Mouse (Mus musculus) MEL (cell line): Measurements from ENCODE around the gene Cntnap1. TPM values are rescaled to one million over a fixed set of nuclear protein-coding genes. Genes with fewer than 3 reads are reported as not detected.

Experiments
- DNase-seq: peaks from one replicate; pipeline ENCODE4 v3.0.0; 2011; ENCODE audit warnings: low read depth, low spot score
- H3K27ac ChIP-seq: 2 replicates; pipeline ENCODE4 v1.5.1; 2012; ENCODE audit warnings: low read depth, mild to moderate bottlenecking, control low read depth, low read length, moderate library complexity; ENCODE audit not compliant: control insufficient read depth
- H3K27me3 ChIP-seq, 2 experiments: fragments of 150-350 bp in 1 of 2; sonication (generic) in 1 of 2; 2 replicates each; pipeline ENCODE4 v1.6.1; 2012; ENCODE audit warnings: low read length in 2 of 2, mild to moderate bottlenecking in 2 of 2, improper control_type of control experiment in 1 of 2, moderate library complexity in 1 of 2; ENCODE audit not compliant: insufficient read depth in 2 of 2, control insufficient read depth in 1 of 2
- H3K36me3 ChIP-seq, 2 experiments: 2 replicates each; pipeline ENCODE4 v1.6.1; 2012 to 2014; ENCODE audit warnings: low read length in 2 of 2, improper control_type of control experiment in 1 of 2, inconsistent platforms in 1 of 2, mild to moderate bottlenecking in 1 of 2; ENCODE audit not compliant: insufficient read depth in 2 of 2, control insufficient read depth in 1 of 2
- H3K4me1 ChIP-seq, 2 experiments: fragments of 150-350 bp in 1 of 2; sonication (generic) in 1 of 2; 2 replicates each; pipeline ENCODE4 v1.6.1; 2012; ENCODE audit warnings: low read length in 2 of 2, improper control_type of control experiment in 1 of 2, mild to moderate bottlenecking in 1 of 2; ENCODE audit not compliant: insufficient read depth in 2 of 2, control insufficient read depth in 1 of 2
- H3K4me3 ChIP-seq, 2 experiments: fragments of 150-350 bp in 1 of 2; sonication (generic) in 1 of 2; 2 replicates each; pipeline ENCODE4 v1.5.1; 2012; ENCODE audit warnings: low read depth in 2 of 2, low read length in 2 of 2, mild to moderate bottlenecking in 2 of 2, moderate library complexity in 2 of 2, control low read depth in 1 of 2, improper control_type of control experiment in 1 of 2; ENCODE audit not compliant: control insufficient read depth in 1 of 2, insufficient read depth in 1 of 2
- H3K79me2 ChIP-seq: 2 replicates; pipeline ENCODE4 v1.6.1; 2012; ENCODE audit warnings: mild to moderate bottlenecking, low read length, moderate library complexity; ENCODE audit not compliant: control insufficient read depth, poor library complexity, insufficient read depth
- H3K9ac ChIP-seq: 2 replicates; pipeline ENCODE4 v1.6.1; 2012; ENCODE audit warnings: low read depth, mild to moderate bottlenecking, control low read depth, low read length, moderate library complexity; ENCODE audit not compliant: control insufficient read depth, poor library complexity, severe bottlenecking
- H3K9me3 ChIP-seq: fragments of 150-350 bp; sonication (generic); replicated peaks from 2 replicates; pipeline ENCODE4 v1.6.1; 2012; ENCODE audit warnings: mild to moderate bottlenecking, low read length, improper control_type of control experiment, moderate library complexity; ENCODE audit not compliant: insufficient read depth
- BHLHE40 ChIP-seq: IDR thresholded peaks from 2 replicates; pipeline ENCODE4 v1.6.1; 2012; ENCODE audit warnings: low read depth, mild to moderate bottlenecking, inconsistent platforms, low read length, improper control_type of control experiment, borderline replicate concordance
- CHD2 ChIP-seq: IDR thresholded peaks from 2 replicates; pipeline ENCODE4 v1.6.1; 2011; ENCODE audit warnings: low read length, improper control_type of control experiment
- E2F4 ChIP-seq: IDR thresholded peaks from 2 replicates; pipeline ENCODE4 v1.6.1; 2011; ENCODE audit warnings: low read depth, low read length, improper control_type of control experiment, borderline replicate concordance
- ELF1 ChIP-seq: IDR thresholded peaks from 2 replicates; pipeline ENCODE4 v1.6.1; 2014; ENCODE audit warnings: low read depth, mild to moderate bottlenecking, inconsistent platforms, low read length, improper control_type of control experiment, moderate library complexity
- EP300 ChIP-seq, 2 experiments: IDR thresholded peaks; 2 replicates each; pipeline ENCODE4 v1.6.1; 2011; ENCODE audit warnings: improper control_type of control experiment in 2 of 2, low read length in 2 of 2, low read depth in 1 of 2, mild to moderate bottlenecking in 1 of 2
- ETS1 ChIP-seq: IDR thresholded peaks from 2 replicates; pipeline ENCODE4 v1.6.1; 2012; ENCODE audit warnings: low read depth, mild to moderate bottlenecking, inconsistent platforms, low read length, improper control_type of control experiment, moderate library complexity
- GATA1 ChIP-seq: IDR thresholded peaks from 2 replicates; pipeline ENCODE4 v1.6.1; 2011; ENCODE audit warnings: low read depth, low read length, improper control_type of control experiment
- HCFC1 ChIP-seq: IDR thresholded peaks from 2 replicates; pipeline ENCODE4 v1.6.1; 2012; ENCODE audit warnings: low read depth, mild to moderate bottlenecking, inconsistent platforms, low read length, improper control_type of control experiment, moderate library complexity
- JUND ChIP-seq: IDR thresholded peaks from 2 replicates; pipeline ENCODE4 v1.6.1; 2011; ENCODE audit warnings: low read depth, mild to moderate bottlenecking, improper control_type of control experiment, low read length
- MAX ChIP-seq: IDR thresholded peaks from 2 replicates; pipeline ENCODE4 v1.6.1; 2011; ENCODE audit warnings: low read length, improper control_type of control experiment
- MXI1 ChIP-seq: IDR thresholded peaks from 2 replicates; pipeline ENCODE4 v1.6.1; 2011; ENCODE audit warnings: mild to moderate bottlenecking, low read depth, low read length, improper control_type of control experiment
- MYB ChIP-seq: IDR thresholded peaks from 2 replicates; pipeline ENCODE4 v1.6.1; 2011; ENCODE audit warnings: mild to moderate bottlenecking, low read depth, low read length, improper control_type of control experiment
- MYC ChIP-seq: IDR thresholded peaks from 2 replicates; pipeline ENCODE4 v1.6.1; 2011; ENCODE audit warnings: low read depth, mild to moderate bottlenecking, low read length, improper control_type of control experiment, moderate library complexity
- NELFE ChIP-seq: IDR thresholded peaks from 2 replicates; pipeline ENCODE4 v1.6.1; 2011; ENCODE audit warnings: low read depth, low read length, improper control_type of control experiment
- NRF1 ChIP-seq: IDR thresholded peaks from 2 replicates; pipeline ENCODE4 v1.6.1; 2014; ENCODE audit warnings: low read depth, mild to moderate bottlenecking, inconsistent platforms, low read length, improper control_type of control experiment, moderate library complexity; ENCODE audit not compliant: poor library complexity, insufficient read depth, severe bottlenecking
- POLR2A ChIP-seq, 2 experiments: IDR thresholded peaks; 2 replicates each; pipeline ENCODE4 v1.6.1; 2011 to 2012; ENCODE audit warnings: low read length in 2 of 2, mild to moderate bottlenecking in 2 of 2, control low read depth in 1 of 2, improper control_type of control experiment in 1 of 2, low read depth in 1 of 2, moderate library complexity in 1 of 2; ENCODE audit not compliant: control insufficient read depth in 1 of 2, insufficient read depth in 1 of 2, poor library complexity in 1 of 2
- RAD21 ChIP-seq: IDR thresholded peaks from 2 replicates; pipeline ENCODE4 v1.6.1; 2011; ENCODE audit warnings: mild to moderate bottlenecking, low read depth, low read length, improper control_type of control experiment
- RCOR1 ChIP-seq: IDR thresholded peaks from 2 replicates; pipeline ENCODE4 v1.6.1; 2012; ENCODE audit warnings: low read depth, mild to moderate bottlenecking, inconsistent platforms, low read length, improper control_type of control experiment
- TAL1 ChIP-seq: IDR thresholded peaks from 2 replicates; pipeline ENCODE4 v1.6.1; 2012; ENCODE audit warnings: mild to moderate bottlenecking, inconsistent platforms, low read length, moderate library complexity, mixed read lengths
- TCF12 ChIP-seq: IDR thresholded peaks from 2 replicates; pipeline ENCODE4 v1.6.1; 2014; ENCODE audit warnings: low read depth, mild to moderate bottlenecking, inconsistent platforms, low read length, improper control_type of control experiment, moderate library complexity
- USF1 ChIP-seq: IDR thresholded peaks from 2 replicates; pipeline ENCODE4 v1.6.1; 2014; ENCODE audit warnings: low read depth, mild to moderate bottlenecking, inconsistent platforms, low read length, improper control_type of control experiment, moderate library complexity
- USF2 ChIP-seq, 2 experiments: IDR thresholded peaks; 2 replicates each; pipeline ENCODE4 v1.6.1; 2011 to 2012; ENCODE audit warnings: improper control_type of control experiment in 2 of 2, low read length in 2 of 2, borderline replicate concordance in 1 of 2, inconsistent platforms in 1 of 2, low read depth in 1 of 2, mild to moderate bottlenecking in 1 of 2; ENCODE audit not compliant: insufficient read depth in 1 of 2
- ZC3H11A ChIP-seq: IDR thresholded peaks from 2 replicates; pipeline ENCODE4 v1.6.1; 2012; ENCODE audit warnings: low read depth, mild to moderate bottlenecking, inconsistent platforms, low read length, improper control_type of control experiment
- ZKSCAN1 ChIP-seq: IDR thresholded peaks from 2 replicates; pipeline ENCODE4 v1.6.1; 2012; ENCODE audit warnings: low read depth, mild to moderate bottlenecking, inconsistent platforms, low read length, improper control_type of control experiment, moderate library complexity
- ZMIZ1 ChIP-seq: IDR thresholded peaks from 2 replicates; pipeline ENCODE4 v1.6.1; 2012; ENCODE audit warnings: low read depth, mild to moderate bottlenecking, inconsistent platforms, low read length, improper control_type of control experiment, moderate library complexity
- polyA plus RNA-seq, 2 experiments: library from polyadenylated mRNA; stranded (reverse) in 1 of 2; unstranded in 1 of 2; fragments of >175 nt in 1 of 2; fragments of >200 nt in 1 of 2; gene quantifications; 2 replicates each; pipeline versions ENCODE4 v1.2.1 to v1.2.4; 2012; ENCODE audit warnings: low replicate concordance in 2 of 2, low read depth in 1 of 2; ENCODE audit not compliant: insufficient read length in 2 of 2, insufficient read depth in 1 of 2, missing spikeins in 1 of 2
- total RNA-seq: library from RNA; depleted of rRNA; stranded (reverse); fragments of 300-350 nt; gene quantifications from 2 replicates; pipeline ENCODE4 v1.2.3, GENCODE M21; 2012

The Cntnap1 gene
- total and polyA plus RNA-seq, 3 experiments, result 0.01 TPM; not detected in 2

DNA sequence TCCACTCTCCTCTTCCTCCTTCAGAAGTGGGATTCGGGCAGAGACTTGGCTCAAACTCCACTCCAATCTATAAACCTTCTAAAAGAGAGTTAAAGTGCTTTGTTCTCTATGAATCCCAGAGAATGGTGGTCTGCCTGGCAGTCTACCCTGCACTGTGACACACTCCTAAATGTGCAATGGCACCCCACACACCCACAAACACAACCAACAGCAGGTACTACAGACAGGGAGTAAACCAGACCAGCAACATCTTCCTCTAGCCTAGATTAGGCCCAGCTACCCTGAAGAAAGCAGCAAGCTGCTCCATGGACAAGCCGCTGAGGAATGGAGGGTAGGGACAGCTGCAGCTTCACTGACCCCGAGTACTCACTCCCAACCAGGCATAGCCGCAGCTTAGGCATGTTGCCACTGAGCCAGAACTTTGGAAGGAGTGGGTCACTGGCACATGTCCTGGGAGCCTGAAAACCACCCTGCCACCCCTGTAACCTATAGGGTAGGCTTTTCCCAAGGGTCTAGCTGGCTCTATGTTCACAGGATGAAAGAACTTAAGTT is 21.7 kb downstream of the Cntnap1 start:
- Histone ChIP-seq H3K27ac (no peak overlapping the region), H3K36me3 (peaks cover 0 to 23% of the 10 kb centered on the region in 2 experiments; a peak in 3 of 4 replicates), H3K4me3 (no peak overlapping the region)

GRCm38 (mm10) chr11:101192646-101193045 is 22.3 kb downstream of the Cntnap1 start:
- Histone ChIP-seq H3K36me3 (peaks cover 0 to 23% of the 10 kb centered on the region in 2 experiments; a peak in 3 of 4 replicates), H3K9me3 (no peaks in the 10 kb centered on the region), H3K27me3 (no peaks in the 10 kb centered on the region), H3K79me2 (no peaks in the 10 kb centered on the region), H3K9ac (no peak overlapping the region), H3K4me3 (no peak overlapping the region), H3K4me1 (peaks cover 10 to 26% of the 10 kb centered on the region in 2 experiments), H3K27ac (no peak overlapping the region)
- no peak for DNase-seq
- TF ChIP-seq JUND (no peak), BHLHE40 (no peak), TAL1 (no peak), ZMIZ1 (no peak), USF1 (no peak), POLR2A (IDR thresholded peaks at IDR 0.05; ENCODE audit: control insufficient read depth in 1 of 2, insufficient read depth in 1 of 2, low read depth in 1 of 2, low read length in 2 of 2, poor library complexity in 1 of 2) (no peak), HCFC1 (no peak), ELF1 (no peak), ZC3H11A (no peak), NELFE (no peak), TCF12 (no peak), MAX (no peak), MYB (no peak), E2F4 (no peak), CHD2 (no peak), ZKSCAN1 (no peak), NRF1 (no peak), MYC (no peak), USF2 (IDR thresholded peaks at IDR 0.05; ENCODE audit: borderline replicate concordance in 1 of 2, insufficient read depth in 1 of 2, low read depth in 1 of 2, low read length in 2 of 2) (no peak), ETS1 (no peak)

More for the DNA sequence above, 21.7 kb downstream of the Cntnap1 start:
- Histone ChIP-seq H3K9me3 (no peaks in the 10 kb centered on the region), H3K79me2 (no peaks in the 10 kb centered on the region), H3K4me1 (peaks cover 10 to 26% of the 10 kb centered on the region in 2 experiments), H3K9ac (no peak overlapping the region), H3K27me3 (no peaks in the 10 kb centered on the region)
- TF ChIP-seq EP300 (IDR thresholded peaks at IDR 0.05; ENCODE audit: low read depth in 1 of 2, low read length in 2 of 2) (no peak), NELFE (no peak), GATA1 (no peak), RAD21 (no peak), CHD2 (no peak), POLR2A (IDR thresholded peaks at IDR 0.05; ENCODE audit: control insufficient read depth in 1 of 2, insufficient read depth in 1 of 2, low read depth in 1 of 2, low read length in 2 of 2, poor library complexity in 1 of 2) (no peak), MXI1 (no peak), ETS1 (no peak), ZKSCAN1 (no peak), TAL1 (no peak), RCOR1 (no peak)
- no peak for DNase-seq
